Mouse (Mus musculus) forebrain, postnatal 0 days (tissue): ENCODE measurements at regions not wholly inside any gene's neighbourhood (a gene's known extent, or its start where the extent isn't known, plus 50 kb on each side); places are given as distances from the start of the nearest gene placed in this dataset.

Source experiments
- ATAC-seq: fragments of 200-750 bp; cut with Nextera tagmentation; 2 replicates; pipeline ENCODE4 v1.8.0; 2017; ENCODE audit warnings: mild to moderate bottlenecking, moderate library complexity
- DNase-seq: peaks from one replicate; pipeline ENCODE4 v3.0.0-alpha.2; 2015
- H3K27ac ChIP-seq: fragments of 300-500 bp; sonication (generic); 2 replicates; pipeline ENCODE4 v1.5.1; 2014; ENCODE audit warnings: low read depth, mild to moderate bottlenecking, antibody characterized with exemption, low read length, moderate library complexity, mixed read lengths
- H3K27me3 ChIP-seq: fragments of 300-500 bp; sonication (generic); 2 replicates; pipeline ENCODE4 v1.6.1; 2014; ENCODE audit warnings: mild to moderate bottlenecking, low read length, mixed read lengths; ENCODE audit not compliant: insufficient read depth
- H3K36me3 ChIP-seq: fragments of 300-500 bp; sonication (generic); 2 replicates; pipeline ENCODE4 v1.6.1; 2014; ENCODE audit warnings: mild to moderate bottlenecking, moderate library complexity; ENCODE audit not compliant: insufficient read depth
- H3K4me1 ChIP-seq: fragments of 300-500 bp; sonication (generic); 2 replicates; pipeline ENCODE4 v1.6.1; 2014; ENCODE audit warnings: antibody characterized with exemption; ENCODE audit not compliant: insufficient read depth
- H3K4me2 ChIP-seq: fragments of 300-500 bp; sonication (generic); 2 replicates; pipeline ENCODE4 v1.6.1; 2014; ENCODE audit warnings: low read depth, mild to moderate bottlenecking, moderate library complexity
- H3K4me3 ChIP-seq: fragments of 300-500 bp; sonication (generic); 2 replicates; pipeline ENCODE4 v1.5.1; 2014; ENCODE audit warnings: low read depth, low read length, mixed read lengths
- H3K9ac ChIP-seq: fragments of 300-500 bp; sonication (generic); 2 replicates; pipeline ENCODE4 v1.6.1; 2014; ENCODE audit warnings: mild to moderate bottlenecking
- H3K9me3 ChIP-seq: fragments of 300-500 bp; sonication (generic); 2 replicates; pipeline ENCODE4 v1.6.1; 2016; ENCODE audit warnings: low read length
- CTCF ChIP-seq: sonication (generic); IDR thresholded peaks from 2 replicates; pipeline ENCODE4 v1.5.1; 2016; ENCODE audit warnings: antibody characterized with exemption, control low read depth, low read depth
- WGBS: fragments of 180-500 bp; shearing (Covaris S2); extraction: QIAGEN DNeasy Blood & Tissue Kit; methylation state at CpG from one replicate; pipeline ENCODE4 v1.1.7; 2014; 5-methylcytosine and 5-hydroxymethylcytosine counted together

DNA sequence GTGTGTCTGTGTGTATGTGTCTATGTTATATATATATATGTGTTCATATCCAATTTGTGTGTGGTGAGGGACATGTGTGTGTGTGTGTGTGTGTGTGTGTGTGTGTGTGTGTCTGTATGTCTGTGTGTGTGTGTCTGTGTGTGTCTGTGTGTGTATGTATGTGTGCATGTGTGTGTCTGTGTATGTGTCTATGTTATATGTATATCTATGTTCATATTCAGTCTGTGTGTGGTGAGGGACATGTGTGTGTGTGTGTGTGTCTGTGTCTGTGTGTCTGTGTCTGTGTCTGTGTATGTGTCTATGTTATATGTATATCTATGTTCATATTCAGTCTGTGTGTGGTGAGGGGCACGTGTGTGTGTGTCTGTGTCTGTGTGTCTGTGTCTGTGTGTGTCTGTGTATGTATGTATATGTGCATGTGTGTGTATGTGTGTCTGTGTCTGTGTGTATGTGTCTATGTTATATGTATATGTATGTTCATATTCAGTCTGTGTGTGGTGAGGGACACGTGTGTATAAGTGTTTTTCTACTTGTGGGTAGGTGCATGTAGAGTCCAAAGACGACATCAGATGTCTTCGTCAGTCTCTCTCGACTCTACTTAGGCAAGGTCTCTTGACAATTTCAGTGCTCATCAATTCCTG, 370.5 kb upstream of the Slc7a11 start:
- WGBS, result 92% methylated on average over 5 of the region's 5 CpGs
- Histone ChIP-seq H3K36me3 (no peaks in the 10 kb centered on the region), H3K27ac (no peak overlapping the region), H3K4me2 (no peak overlapping the region), H3K9me3 (no peaks in the 10 kb centered on the region), H3K4me3 (no peak overlapping the region), H3K4me1 (peaks cover 3% of the 10 kb centered on the region; the same call in 1 of the 2 replicates), H3K9ac (no peak overlapping the region), H3K27me3 (no peaks in the 10 kb centered on the region)
- ATAC-seq, result 0 out of 2 replicates have a peak, but pooled peaks have one; percentile 16
- TF ChIP-seq CTCF, result no peak
- DNase-seq, result no peak

- Histone ChIP-seq H3K9me3 (no peaks in the 10 kb centered on the region), H3K4me3 (no peak overlapping the region), H3K4me1 (peaks cover 3% of the 10 kb centered on the region; the same call in 1 of the 2 replicates), H3K27me3 (no peaks in the 10 kb centered on the region), H3K4me2 (no peak overlapping the region), H3K9ac (no peak overlapping the region), H3K27ac (no peak overlapping the region), H3K36me3 (no peaks in the 10 kb centered on the region)
- DNase-seq, result no peak
- ATAC-seq, result no peak
- 71% methylated on average over 10 of the region's 10 CpGs for WGBS
- no peak for TF ChIP-seq CTCF
Observed at GRCm38 (mm10) chr3:50815716-50816115, 372.3 kb upstream of the Slc7a11 start.

- Histone ChIP-seq H3K27me3 (no peaks in the 10 kb centered on the region), H3K9ac (no peak overlapping the region), H3K36me3 (no peaks in the 10 kb centered on the region), H3K4me3 (no peak overlapping the region), H3K4me2 (no peak overlapping the region), H3K27ac (no peak overlapping the region; the same call in 1 of the 2 replicates), H3K9me3 (no peaks in the 10 kb centered on the region), H3K4me1 (peaks cover 3% of the 10 kb centered on the region; the same call in 1 of the 2 replicates)
- DNase-seq (peak; percentile 69), ATAC-seq (peak; percentile 84)
- no peak for TF ChIP-seq CTCF
- WGBS, result 61% methylated on average over 8 of the region's 8 CpGs
Observed at GRCm38 (mm10) chr3:50816479-50816878, 373.1 kb upstream of the Slc7a11 start.

- WGBS, result 72% methylated on average over 3 of the region's 3 CpGs
Observed at GRCm38 (mm10) chr3:50817361-50817760, 373.9 kb upstream of the Slc7a11 start.

GRCm38 (mm10) chr3:50820776-50821175, 377.4 kb upstream of the Slc7a11 start:
- Histone ChIP-seq H3K4me3 (no peak overlapping the region), H3K9ac (no peak overlapping the region), H3K4me2 (no peak overlapping the region), H3K27me3 (no peaks in the 10 kb centered on the region), H3K36me3 (no peaks in the 10 kb centered on the region), H3K27ac (no peak overlapping the region), H3K9me3 (no peaks in the 10 kb centered on the region), H3K4me1 (peaks cover 7% of the 10 kb centered on the region)
- ATAC-seq (no peak), DNase-seq (no peak)
- WGBS, result 88% methylated on average over 1 of the region's 1 CpGs
- TF ChIP-seq CTCF, result no peak

More at GRCm38 (mm10) chr3:50817361-50817760, 373.9 kb upstream of the Slc7a11 start:
- no peak for TF ChIP-seq CTCF
- Histone ChIP-seq H3K9me3 (no peaks in the 10 kb centered on the region), H3K36me3 (no peaks in the 10 kb centered on the region), H3K27me3 (no peaks in the 10 kb centered on the region), H3K4me1 (peaks cover 3% of the 10 kb centered on the region; the same call in 1 of the 2 replicates), H3K9ac (no peak overlapping the region), H3K4me3 (no peak overlapping the region), H3K27ac (no peak overlapping the region), H3K4me2 (no peak overlapping the region)
- DNase-seq (no peak), ATAC-seq (no peak)

- Histone ChIP-seq H3K4me2 (no peak overlapping the region), H3K4me3 (no peak overlapping the region), H3K9ac (no peak overlapping the region), H3K9me3 (no peaks in the 10 kb centered on the region), H3K4me1 (peaks cover 5% of the 10 kb centered on the region; the same call in 1 of the 2 replicates), H3K36me3 (no peaks in the 10 kb centered on the region), H3K27me3 (no peaks in the 10 kb centered on the region), H3K27ac (no peak overlapping the region)
- TF ChIP-seq CTCF, result no peak
- WGBS, result 46% methylated on average over 5 of the region's 5 CpGs
- DNase-seq (no peak), ATAC-seq (no peak)
Observed at GRCm38 (mm10) chr3:50825534-50826423, 382.4 kb upstream of the Slc7a11 start.

- H3K36me3 ChIP-seq, result no peaks in the 10 kb centered on the region
- H3K9ac ChIP-seq, result no peak overlapping the region
- no peak for DNase-seq
- H3K27me3 ChIP-seq, result no peaks in the 10 kb centered on the region
- TF ChIP-seq CTCF, result no peak
- peaks cover 5% of the 10 kb centered on the region; the same call in 1 of the 2 replicates for H3K4me1 ChIP-seq
- H3K4me2 ChIP-seq, result no peak overlapping the region
- 47% methylated on average over 2 of the region's 2 CpGs for WGBS
- no peak overlapping the region for H3K27ac ChIP-seq
- no peak overlapping the region for H3K4me3 ChIP-seq
- peak; percentile 61 for ATAC-seq
- H3K9me3 ChIP-seq, result no peaks in the 10 kb centered on the region
Observed at GRCm38 (mm10) chr3:50826424-50826819, 383.0 kb upstream of the Slc7a11 start.
